Mouse (Mus musculus) E14TG2a.4 (cell line): Measurements from ENCODE around the gene Myo1d.

Source experiments
- H3K27me3 ChIP-seq: 2 replicates; pipeline ENCODE4 v1.6.1; 2014; ENCODE audit warnings: low read length, control low read depth; ENCODE audit not compliant: insufficient read depth
- H3K36me3 ChIP-seq: 2 replicates; pipeline ENCODE4 v1.6.1; 2014; ENCODE audit warnings: low read length, control low read depth; ENCODE audit not compliant: insufficient read depth
- H3K4me1 ChIP-seq: replicated peaks from 2 replicates; pipeline ENCODE4 v1.6.1; 2014; ENCODE audit warnings: low read depth, low read length, control low read depth
- H3K4me3 ChIP-seq: replicated peaks from 2 replicates; pipeline ENCODE4 v1.5.1; 2014; ENCODE audit warnings: mild to moderate bottlenecking, low read length
- H3K9me3 ChIP-seq: 2 replicates; pipeline ENCODE4 v1.6.1; 2014; ENCODE audit warnings: low read length, control low read depth
- CTCF ChIP-seq: conservative IDR thresholded peaks from 2 replicates; pipeline ENCODE4 v1.5.1; 2014; ENCODE audit warnings: low read length
- NANOG ChIP-seq: IDR thresholded peaks from 2 replicates; pipeline ENCODE4 v1.6.1; 2014; ENCODE audit warnings: borderline replicate concordance, low read length, mixed read lengths
- POU5F1 ChIP-seq: IDR thresholded peaks from 2 replicates; pipeline ENCODE4 v1.6.1; 2014; ENCODE audit warnings: low read length, borderline replicate concordance

Gene Myo1d

DNA sequence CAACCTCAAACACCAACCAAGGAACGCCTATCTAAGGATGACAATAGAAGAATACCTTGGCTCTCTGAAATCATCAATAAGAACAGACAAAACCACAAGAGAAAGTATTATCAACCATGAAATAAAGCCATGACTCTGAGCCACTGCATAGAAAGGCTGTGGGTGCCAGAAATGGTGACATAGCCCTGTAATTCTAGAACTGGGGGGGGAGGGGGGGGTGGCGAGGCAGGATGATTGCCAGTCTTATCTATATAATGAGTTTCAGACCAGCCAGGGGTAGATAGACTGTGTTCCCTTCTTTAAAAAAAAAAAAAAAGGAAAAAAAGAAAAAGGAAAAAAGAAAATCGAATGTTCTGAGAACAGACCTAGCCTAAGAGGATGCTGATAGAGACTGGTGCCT is 81.1 kb downstream of the Myo1d start:
- no peaks in the 10 kb centered on the region for H3K36me3 ChIP-seq
- H3K4me3 ChIP-seq = no peak overlapping the region
- H3K9me3 ChIP-seq = no peaks in the 10 kb centered on the region
- no peaks in the 10 kb centered on the region for H3K4me1 ChIP-seq
- H3K27me3 ChIP-seq = no peaks in the 10 kb centered on the region
- no peak for TF ChIP-seq CTCF
- no peak for TF ChIP-seq NANOG
- no peak for TF ChIP-seq POU5F1

DNA sequence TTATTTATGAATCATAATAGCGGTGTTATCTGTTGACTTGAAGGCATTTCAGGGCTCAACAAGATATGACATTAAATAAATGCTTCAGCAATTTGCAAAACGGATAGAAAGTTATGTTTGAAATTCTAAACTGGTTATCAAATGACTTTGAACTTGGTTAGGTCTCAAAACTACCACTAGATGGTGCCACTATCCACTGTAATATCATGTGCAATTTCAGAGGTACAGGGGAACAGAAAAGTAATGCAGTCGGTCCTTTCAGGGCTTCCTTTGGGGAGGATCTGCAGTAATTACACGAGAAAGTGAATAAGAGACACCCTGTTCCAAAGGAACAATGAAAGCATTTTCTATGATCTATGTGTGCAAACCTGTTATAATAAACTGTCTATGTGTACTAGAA is 83.5 kb downstream of the Myo1d start:
- TF ChIP-seq POU5F1 (no peak), NANOG (no peak), CTCF (peak; percentile 56)
- Histone ChIP-seq H3K9me3 (no peaks in the 10 kb centered on the region), H3K27me3 (no peaks in the 10 kb centered on the region), H3K4me3 (no peak overlapping the region), H3K36me3 (no peaks in the 10 kb centered on the region), H3K4me1 (no peaks in the 10 kb centered on the region)

DNA sequence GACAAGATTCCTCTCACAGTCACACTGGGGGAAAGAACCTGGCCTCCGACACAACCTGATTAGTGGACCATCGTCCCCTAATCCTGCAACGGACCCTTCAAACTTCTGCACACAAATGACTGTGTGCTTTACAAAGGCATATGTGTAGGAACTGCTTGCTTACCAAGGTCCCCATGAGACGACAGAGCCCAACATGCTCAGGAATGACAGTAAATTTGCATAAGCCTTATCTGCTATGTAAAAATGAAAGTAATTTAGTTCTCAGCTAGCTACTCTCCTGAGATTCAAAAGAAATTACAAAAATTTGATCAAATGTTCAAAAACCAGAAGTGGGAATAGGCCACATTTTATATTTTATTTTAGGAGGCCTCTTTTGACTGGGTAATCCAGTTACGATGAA is 95.2 kb downstream of the Myo1d start:
- Histone ChIP-seq H3K4me3 (no peak overlapping the region), H3K9me3 (no peaks in the 10 kb centered on the region), H3K4me1 (no peaks in the 10 kb centered on the region), H3K27me3 (no peaks in the 10 kb centered on the region), H3K36me3 (no peaks in the 10 kb centered on the region)
- TF ChIP-seq POU5F1 (no peak), CTCF (no peak), NANOG (no peak)

DNA sequence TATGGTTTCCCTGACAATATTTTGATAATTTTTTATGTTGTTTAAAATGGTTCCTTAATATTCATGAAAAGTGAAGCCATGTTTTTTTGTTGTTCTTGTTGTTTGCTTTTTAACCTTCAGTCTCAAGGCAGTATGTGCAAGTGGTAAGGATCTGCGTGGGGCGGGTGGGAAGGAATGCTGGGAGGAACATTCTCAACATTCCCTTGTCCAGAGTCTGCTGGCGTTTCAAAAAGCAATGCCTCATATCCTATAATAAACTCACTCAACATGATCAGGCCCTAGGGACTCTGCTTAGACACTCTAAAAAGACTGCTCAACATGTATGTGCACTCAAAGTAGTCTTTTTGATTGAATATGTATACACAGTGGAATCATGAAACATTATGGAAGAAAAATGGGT is 97.1 kb downstream of the Myo1d start:
- TF ChIP-seq CTCF (no peak), NANOG (no peak), POU5F1 (no peak)
- H3K4me1 ChIP-seq = no peaks in the 10 kb centered on the region
- no peaks in the 10 kb centered on the region for H3K27me3 ChIP-seq
- no peaks in the 10 kb centered on the region for H3K36me3 ChIP-seq
- H3K9me3 ChIP-seq = no peaks in the 10 kb centered on the region
- no peak overlapping the region for H3K4me3 ChIP-seq

DNA sequence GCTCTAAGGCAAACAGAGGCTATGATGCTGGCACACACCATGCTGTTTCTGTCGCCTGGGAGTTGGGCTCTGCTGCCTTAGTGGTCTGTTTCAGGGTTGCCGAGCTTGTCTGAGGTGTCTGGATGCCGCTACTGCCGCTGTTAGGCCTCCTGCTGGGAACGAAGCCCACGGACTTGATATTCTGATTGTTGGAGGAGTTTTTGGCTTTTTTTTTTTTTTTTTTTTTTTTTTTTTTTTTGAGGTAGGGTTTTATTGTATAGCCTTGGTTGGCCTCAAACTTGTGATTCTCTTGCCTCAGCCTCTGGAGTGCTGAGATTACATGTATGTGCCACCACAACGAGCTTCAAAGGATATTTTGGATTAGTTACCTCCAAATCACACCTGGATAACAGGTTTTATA is 106.8 kb downstream of the Myo1d start:
- Histone ChIP-seq H3K27me3 (no peaks in the 10 kb centered on the region), H3K4me1 (no peaks in the 10 kb centered on the region), H3K9me3 (no peaks in the 10 kb centered on the region), H3K36me3 (no peaks in the 10 kb centered on the region), H3K4me3 (no peak overlapping the region)
- no peak for TF ChIP-seq NANOG
- no peak for TF ChIP-seq CTCF
- TF ChIP-seq POU5F1 = no peak

DNA sequence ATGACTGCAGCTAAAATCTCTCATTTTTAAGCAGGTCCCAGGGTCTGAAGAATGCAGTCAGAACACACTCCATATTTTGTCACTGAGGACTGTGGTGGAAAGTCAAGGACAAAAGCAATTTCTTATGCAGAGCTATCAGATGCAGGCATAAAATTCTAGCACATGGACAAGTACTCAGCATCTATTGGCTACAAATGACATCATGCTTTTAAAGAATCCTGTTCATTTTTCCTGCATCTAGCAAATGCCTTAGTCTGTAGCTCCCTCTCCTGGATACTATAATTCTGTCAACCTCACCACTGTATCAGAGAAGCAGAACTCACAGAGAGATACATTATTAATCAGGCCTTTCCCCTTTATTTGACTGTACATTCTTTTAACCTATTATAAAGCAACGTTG is 109.4 kb downstream of the Myo1d start:
- TF ChIP-seq CTCF = no peak
- no peak for TF ChIP-seq NANOG
- TF ChIP-seq POU5F1 = no peak
- no peak overlapping the region for H3K4me3 ChIP-seq

DNA sequence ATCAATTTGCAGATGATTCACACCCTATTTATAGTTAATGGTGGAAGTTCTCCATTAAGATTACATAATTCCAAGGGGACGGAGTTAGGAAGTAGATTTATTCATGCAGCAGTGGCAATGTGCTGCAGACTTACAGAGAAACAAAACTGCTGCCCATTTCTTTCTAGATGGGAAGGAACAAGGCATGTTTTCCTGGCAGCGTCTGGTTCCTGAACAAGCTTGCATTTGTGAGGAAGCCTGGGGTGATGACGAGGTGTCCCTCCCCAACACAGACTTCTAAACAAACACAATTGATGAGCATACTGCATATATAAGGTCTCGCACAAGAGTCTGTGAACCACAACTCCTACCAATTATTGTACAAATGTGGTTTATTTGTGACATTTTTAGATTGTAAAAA is 109.9 kb downstream of the Myo1d start:
- no peaks in the 10 kb centered on the region for H3K36me3 ChIP-seq
- no peaks in the 10 kb centered on the region for H3K27me3 ChIP-seq
- H3K4me3 ChIP-seq = no peak overlapping the region
- TF ChIP-seq CTCF (no peak), NANOG (no peak), POU5F1 (no peak)
- no peaks in the 10 kb centered on the region for H3K4me1 ChIP-seq
- no peaks in the 10 kb centered on the region for H3K9me3 ChIP-seq

More for the DNA sequence above, 109.4 kb downstream of the Myo1d start:
- Histone ChIP-seq H3K27me3 (no peaks in the 10 kb centered on the region), H3K36me3 (no peaks in the 10 kb centered on the region), H3K4me1 (no peaks in the 10 kb centered on the region), H3K9me3 (no peaks in the 10 kb centered on the region)

DNA sequence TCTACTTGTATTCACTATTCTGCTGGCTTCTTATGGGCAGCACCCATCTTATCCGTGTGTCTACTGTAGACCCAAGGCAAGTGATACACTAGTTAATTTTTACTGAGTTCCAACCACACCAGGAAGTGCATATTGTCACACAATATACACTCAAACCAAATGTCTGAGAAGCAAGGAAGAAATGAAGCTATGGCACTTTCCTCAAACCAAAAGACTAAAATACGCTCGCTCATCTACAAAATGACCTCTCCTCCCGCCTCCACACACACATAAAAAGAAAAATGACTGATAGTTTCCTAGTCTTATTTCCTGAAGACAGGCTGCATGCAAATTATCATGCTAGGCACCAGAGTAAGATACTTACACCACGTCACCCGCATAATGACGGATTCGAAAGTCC is 113.6 kb downstream of the Myo1d start:
- no peak overlapping the region for H3K4me3 ChIP-seq
- H3K4me1 ChIP-seq = no peaks in the 10 kb centered on the region
- TF ChIP-seq NANOG (no peak), CTCF (no peak), POU5F1 (no peak)
- no peaks in the 10 kb centered on the region for H3K9me3 ChIP-seq
- H3K36me3 ChIP-seq = no peaks in the 10 kb centered on the region
- no peaks in the 10 kb centered on the region for H3K27me3 ChIP-seq

DNA sequence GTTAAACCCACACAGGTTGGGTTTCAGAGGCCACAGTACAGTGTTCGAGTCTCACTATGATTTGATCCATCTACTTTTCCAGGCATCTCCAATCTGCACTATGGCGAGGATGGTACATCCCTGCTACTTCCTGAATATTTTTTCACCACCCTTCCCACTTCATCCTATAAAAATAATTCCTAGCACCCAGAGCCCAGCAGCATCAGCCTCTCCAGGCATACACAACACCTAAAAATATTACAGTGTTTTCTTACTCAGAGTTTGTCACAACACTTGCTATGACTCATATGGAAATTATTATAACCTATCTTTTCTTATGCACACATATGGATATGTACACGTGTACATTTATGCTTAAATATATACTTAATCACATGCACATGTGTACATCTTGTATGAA is 115.6 kb downstream of the Myo1d start:
- H3K27me3 ChIP-seq = no peaks in the 10 kb centered on the region
- no peaks in the 10 kb centered on the region for H3K36me3 ChIP-seq
- TF ChIP-seq POU5F1 (no peak), CTCF (no peak), NANOG (no peak)
- no peak overlapping the region for H3K4me3 ChIP-seq
- no peaks in the 10 kb centered on the region for H3K9me3 ChIP-seq
- H3K4me1 ChIP-seq = no peaks in the 10 kb centered on the region

DNA sequence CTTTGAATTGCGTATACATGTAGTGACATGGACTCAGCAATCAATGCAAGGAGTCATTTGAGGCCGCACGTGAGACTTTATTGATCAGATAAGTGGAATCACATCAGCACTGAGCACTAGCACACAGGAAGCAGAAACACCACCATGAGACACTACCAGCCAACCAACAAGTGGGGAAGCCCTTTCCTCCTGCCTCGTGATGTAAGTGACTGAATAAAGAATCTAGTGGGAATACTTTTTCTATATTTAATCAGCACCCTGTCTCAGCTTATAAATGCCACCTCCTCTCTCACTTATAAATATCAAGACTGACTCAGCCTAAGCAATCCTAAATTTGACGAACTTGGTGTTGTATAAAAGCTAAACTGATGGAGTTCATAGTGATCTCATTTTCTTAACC is 134.7 kb downstream of the Myo1d start:
- Histone ChIP-seq H3K4me1 (no peaks in the 10 kb centered on the region), H3K27me3 (no peaks in the 10 kb centered on the region), H3K36me3 (no peaks in the 10 kb centered on the region), H3K4me3 (no peak overlapping the region), H3K9me3 (no peaks in the 10 kb centered on the region)
- no peak for TF ChIP-seq CTCF
- no peak for TF ChIP-seq NANOG
- no peak for TF ChIP-seq POU5F1
